Mouse (Mus musculus) midbrain, embryonic 12.5 days (tissue): Measurements from ENCODE around the gene Rasl10b. TPM values are rescaled to one million over a fixed set of nuclear protein-coding genes. Genes with fewer than 3 reads are reported as not detected.
A peak's percentile ranks its signal among the peaks of the same experiment; 100 is the strongest.

Source experiments
- ATAC-seq: fragments of 200-750 bp; cut with Nextera tagmentation; 2 replicates; pipeline ENCODE4 v1.8.0; 2017; ENCODE audit warnings: low read depth, moderate TSS enrichment, moderate library complexity; ENCODE audit not compliant: low FRiP score
- H3K27ac ChIP-seq: fragments of 300-500 bp; sonication (generic); replicated peaks from 2 replicates; pipeline ENCODE4 v1.5.1; 2016; ENCODE audit warnings: mild to moderate bottlenecking
- H3K27me3 ChIP-seq: fragments of 300-500 bp; sonication (generic); 2 replicates; pipeline ENCODE4 v1.6.1; 2016; ENCODE audit warnings: mild to moderate bottlenecking
- H3K36me3 ChIP-seq: fragments of 300-500 bp; sonication (generic); 2 replicates; pipeline ENCODE4 v1.6.1; 2016
- H3K4me1 ChIP-seq: fragments of 300-500 bp; sonication (generic); 2 replicates; pipeline ENCODE4 v1.6.1; 2016
- H3K4me2 ChIP-seq: fragments of 300-500 bp; sonication (generic); replicated peaks from 2 replicates; pipeline ENCODE4 v1.6.1; 2016; ENCODE audit warnings: mild to moderate bottlenecking, moderate library complexity
- H3K4me3 ChIP-seq: fragments of 300-500 bp; sonication (generic); 2 replicates; pipeline ENCODE4 v1.5.1; 2016; ENCODE audit warnings: mild to moderate bottlenecking
- H3K9ac ChIP-seq: fragments of 300-500 bp; sonication (generic); replicated peaks from 2 replicates; pipeline ENCODE4 v1.6.1; 2016; ENCODE audit warnings: mild to moderate bottlenecking, moderate library complexity
- H3K9me3 ChIP-seq: fragments of 300-500 bp; sonication (generic); 2 replicates; pipeline ENCODE4 v1.6.1; 2016; ENCODE audit warnings: mild to moderate bottlenecking
- WGBS: fragments of 180-500 bp; shearing (Covaris S2); methylation state at CpG from one replicate; pipeline ENCODE4 v1.1.7; 2016; 5-methylcytosine and 5-hydroxymethylcytosine counted together
- polyA plus RNA-seq: library from polyadenylated mRNA; unstranded; fragments of >200 nt; fragmentation: Nextera tagmentation; extraction: Ambion mirVana; gene quantifications from 2 replicates; pipeline ENCODE4 v1.2.1, GENCODE M21; 2016

The Rasl10b gene
- polyA plus RNA-seq, 1 experiment from 2014 or later: 13.9 TPM

DNA sequence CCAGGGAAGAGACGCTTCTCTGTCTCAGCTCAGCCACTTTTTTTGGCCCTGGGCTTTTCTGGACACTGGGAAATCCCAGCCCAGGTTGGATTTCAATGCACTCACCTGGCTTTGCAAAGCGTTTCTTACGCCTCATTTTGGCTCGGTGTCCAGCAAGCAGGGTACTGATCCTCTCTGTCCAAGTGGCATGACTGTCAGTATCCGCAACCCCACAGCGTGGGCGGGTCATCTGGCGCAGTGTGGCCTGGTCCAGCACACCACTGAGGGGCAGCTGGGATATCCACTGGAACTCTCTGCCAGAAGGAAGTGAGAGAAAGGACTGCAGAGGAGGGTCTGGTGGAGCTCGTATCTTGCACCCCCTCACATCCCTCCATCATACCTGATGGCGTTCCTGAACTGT is 42.3 kb downstream of the Rasl10b start:
- H3K9me3 ChIP-seq: no peaks in the 10 kb centered on the region
- H3K4me2 ChIP-seq: no peak overlapping the region
- H3K9ac ChIP-seq: no peak overlapping the region
- H3K4me3 ChIP-seq: no peak overlapping the region
- H3K27me3 ChIP-seq: peaks cover 56% of the 10 kb centered on the region
- WGBS: 91% methylated on average over 10 of the region's 10 CpGs
- H3K4me1 ChIP-seq: peaks cover 15% of the 10 kb centered on the region
- no peaks in the 10 kb centered on the region for H3K36me3 ChIP-seq
- H3K27ac ChIP-seq: no peak overlapping the region
- no peak for ATAC-seq

DNA sequence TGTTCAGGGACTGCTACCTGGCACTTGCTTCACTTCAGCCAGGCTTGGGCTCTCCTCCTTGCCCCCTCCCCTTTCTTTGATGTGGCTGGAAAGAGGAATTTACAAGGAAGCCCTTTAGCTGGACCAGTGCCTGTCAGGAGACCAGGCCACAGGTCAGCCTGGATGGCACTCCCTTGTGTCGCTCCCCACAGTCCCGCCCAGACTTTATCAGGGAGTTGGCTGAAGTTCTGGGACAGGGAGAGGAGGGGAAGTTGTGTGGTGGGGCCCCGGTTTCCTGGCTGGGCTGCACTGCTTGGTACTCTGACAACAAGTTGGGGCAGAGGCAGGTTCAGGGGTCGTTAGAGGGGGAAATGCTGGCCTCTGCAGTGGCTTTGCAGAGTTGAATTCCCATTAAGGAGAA is 45.6 kb downstream of the Rasl10b start:
- Histone ChIP-seq H3K4me3 (no peak overlapping the region), H3K9ac (no peak overlapping the region), H3K4me2 (no peak overlapping the region), H3K36me3 (no peaks in the 10 kb centered on the region), H3K27me3 (peaks cover 43% of the 10 kb centered on the region), H3K9me3 (no peaks in the 10 kb centered on the region), H3K4me1 (peaks cover 15% of the 10 kb centered on the region), H3K27ac (no peak overlapping the region)
- 41% methylated on average over 4 of the region's 4 CpGs for WGBS
- ATAC-seq: no peak

DNA sequence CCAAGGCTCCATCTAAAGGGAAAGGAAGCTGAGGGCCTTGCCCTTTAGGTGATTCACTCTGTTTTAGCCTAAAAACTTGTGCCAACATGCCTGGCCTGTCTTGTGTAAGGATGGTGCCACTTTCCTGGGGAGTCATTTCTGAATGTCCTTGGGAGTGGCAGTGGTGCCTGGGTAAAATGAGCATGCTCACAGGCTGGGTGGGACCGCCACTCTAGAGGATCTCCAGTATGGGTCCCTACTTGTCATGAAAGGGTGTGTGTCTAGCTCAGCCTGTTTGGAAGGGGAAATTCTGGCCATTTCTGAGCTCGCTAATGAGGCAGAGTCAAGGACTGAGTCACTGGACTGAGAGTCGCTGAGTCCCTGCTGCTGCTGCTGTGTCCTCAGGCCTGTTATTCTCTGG is 46.7 kb downstream of the Rasl10b start:
- H3K4me1 ChIP-seq: peaks cover 15% of the 10 kb centered on the region
- H3K27me3 ChIP-seq: peaks cover 44% of the 10 kb centered on the region
- H3K9me3 ChIP-seq: no peaks in the 10 kb centered on the region
- H3K9ac ChIP-seq: no peak overlapping the region
- no peak overlapping the region for H3K4me2 ChIP-seq
- whole genome bisulfite sequencing: 79% methylated on average over 3 of the region's 3 CpGs
- no peak overlapping the region for H3K4me3 ChIP-seq
- no peak for ATAC-seq
- H3K27ac ChIP-seq: no peak overlapping the region
- H3K36me3 ChIP-seq: no peaks in the 10 kb centered on the region

DNA sequence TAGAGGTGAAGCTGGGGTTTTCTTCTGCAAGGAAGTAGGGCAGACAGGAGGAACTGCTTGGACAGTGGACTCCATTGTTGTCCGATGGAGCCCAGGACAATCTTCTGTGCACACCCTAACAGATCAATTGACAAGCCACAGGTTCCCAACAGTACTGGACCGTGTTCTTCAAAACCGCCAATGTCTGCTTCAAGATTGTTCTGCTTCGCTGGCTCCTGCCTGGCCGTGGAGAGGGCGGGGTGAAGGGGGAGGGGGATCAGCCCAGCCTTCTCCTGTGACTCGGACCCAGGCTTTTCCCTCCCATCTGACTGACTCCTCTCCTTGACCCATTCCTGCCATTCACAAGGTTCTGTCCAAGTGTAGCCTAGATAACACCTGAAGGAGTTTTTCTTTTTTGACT is 48.3 kb downstream of the Rasl10b start:
- no peaks in the 10 kb centered on the region for H3K36me3 ChIP-seq
- no peak overlapping the region for H3K9ac ChIP-seq
- H3K27ac ChIP-seq: no peak overlapping the region
- no peak overlapping the region for H3K4me3 ChIP-seq
- peaks cover 18% of the 10 kb centered on the region for H3K4me1 ChIP-seq
- no peak overlapping the region for H3K4me2 ChIP-seq
- 12% methylated on average over 7 of the region's 7 CpGs for WGBS
- peaks cover 61% of the 10 kb centered on the region for H3K27me3 ChIP-seq
- H3K9me3 ChIP-seq: no peaks in the 10 kb centered on the region
- no peak for ATAC-seq

GRCm38 (mm10) chr11:83457912-83458601 is 49.1 kb downstream of the Rasl10b start:
- Histone ChIP-seq H3K27ac (no peak overlapping the region), H3K4me3 (no peak overlapping the region), H3K9me3 (no peaks in the 10 kb centered on the region), H3K27me3 (peaks cover 65% of the 10 kb centered on the region), H3K9ac (no peak overlapping the region), H3K36me3 (no peaks in the 10 kb centered on the region), H3K4me2 (no peak overlapping the region), H3K4me1 (peaks cover 26% of the 10 kb centered on the region)
- ATAC-seq: no peak
- 49% methylated on average over 9 of the region's 9 CpGs for WGBS

- H3K4me1 ChIP-seq: peaks cover 26% of the 10 kb centered on the region
- 58% methylated on average over 10 of the region's 10 CpGs for WGBS
- no peak overlapping the region for H3K9ac ChIP-seq
- H3K27me3 ChIP-seq: peaks cover 74% of the 10 kb centered on the region
- H3K9me3 ChIP-seq: no peaks in the 10 kb centered on the region
- no peak overlapping the region for H3K27ac ChIP-seq
- no peak for ATAC-seq
- H3K36me3 ChIP-seq: no peaks in the 10 kb centered on the region
- peak overlapping the region; percentile 97; the same call in 1 of the 2 replicates for H3K4me2 ChIP-seq
- no peak overlapping the region for H3K4me3 ChIP-seq
These were observed 52.6 kb downstream of the Rasl10b start for GRCm38 (mm10) chr11:83461462-83462027.

- Histone ChIP-seq H3K36me3 (no peaks in the 10 kb centered on the region), H3K4me1 (peaks cover 19% of the 10 kb centered on the region), H3K4me2 (peak within 1 kb of the TSS; percentile 97), H3K4me3 (peak within 1 kb of the TSS; percentile 62), H3K27me3 (peaks cover 75% of the 10 kb centered on the region), H3K27ac (no peak within 1 kb of the TSS), H3K9ac (peak within 1 kb of the TSS; percentile 66), H3K9me3 (no peaks in the 10 kb centered on the region)
- WGBS: under 1% methylated on average over 42 of the region's 42 CpGs
- 0 out of 2 replicates have a peak, but pooled peaks have one; percentile 19 for ATAC-seq
These were observed 53.8 kb downstream of the Rasl10b start, which contains the start of gene Mmp28 for GRCm38 (mm10) chr11:83462711-83463244. Gene Mmp28 (minus strand): TSS chr11:83463071.

DNA sequence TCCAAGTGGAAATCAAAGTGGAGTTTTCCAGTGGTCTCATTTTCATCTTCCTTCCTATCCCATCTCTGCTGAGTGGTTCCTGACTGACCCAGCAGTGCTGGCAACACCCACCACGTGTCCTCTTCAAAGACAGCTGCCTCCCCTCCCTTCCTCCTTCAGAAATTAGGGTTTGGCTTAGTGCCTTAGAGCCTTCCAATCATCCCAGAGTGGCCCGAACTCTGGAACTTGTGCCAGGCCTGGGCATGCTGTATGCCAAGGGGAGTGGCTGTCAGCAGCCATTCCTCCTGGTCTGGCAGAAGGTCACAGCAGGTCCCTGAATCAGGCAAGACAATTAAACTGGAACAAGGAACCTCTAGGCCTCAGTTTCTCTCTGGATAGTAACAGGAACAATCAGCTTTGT is 57.0 kb downstream of the Rasl10b start:
- 41% methylated on average over 2 of the region's 2 CpGs for WGBS
- no peak overlapping the region for H3K9ac ChIP-seq

GRCm38 (mm10) chr11:83467120-83467652 is 58.2 kb downstream of the Rasl10b start:
- no peak overlapping the region for H3K27ac ChIP-seq
- WGBS: 73% methylated on average over 11 of the region's 11 CpGs
- peaks cover 83% of the 10 kb centered on the region for H3K27me3 ChIP-seq
- no peaks in the 10 kb centered on the region for H3K36me3 ChIP-seq
- H3K4me1 ChIP-seq: peaks cover 12% of the 10 kb centered on the region
- no peak overlapping the region for H3K4me2 ChIP-seq
- H3K9ac ChIP-seq: no peak overlapping the region
- H3K9me3 ChIP-seq: no peaks in the 10 kb centered on the region
- no peak overlapping the region for H3K4me3 ChIP-seq
- ATAC-seq: no peak

More for the DNA sequence above, 57.0 kb downstream of the Rasl10b start:
- Histone ChIP-seq H3K4me1 (peaks cover 11% of the 10 kb centered on the region), H3K4me2 (no peak overlapping the region), H3K36me3 (no peaks in the 10 kb centered on the region), H3K4me3 (no peak overlapping the region), H3K9me3 (no peaks in the 10 kb centered on the region), H3K27ac (no peak overlapping the region), H3K27me3 (peaks cover 87% of the 10 kb centered on the region)
- no peak for ATAC-seq

GRCm38 (mm10) chr11:83468765-83469164 is 59.8 kb downstream of the Rasl10b start:
- H3K27me3 ChIP-seq: peaks cover 67% of the 10 kb centered on the region
- H3K9me3 ChIP-seq: no peaks in the 10 kb centered on the region
- 0 out of 2 replicates have a peak, but pooled peaks cover 5% of the 10 kb centered on the region for H3K4me1 ChIP-seq
- no peak overlapping the region for H3K4me3 ChIP-seq
- no peaks in the 10 kb centered on the region for H3K36me3 ChIP-seq
- no peak overlapping the region for H3K27ac ChIP-seq
- ATAC-seq: no peak
- no peak overlapping the region for H3K9ac ChIP-seq
- no peak overlapping the region for H3K4me2 ChIP-seq
- WGBS: 86% methylated on average over 3 of the region's 3 CpGs
